Mouse (Mus musculus) MEL (cell line): ENCODE measurements at regions not wholly inside any gene's neighbourhood (a gene's known extent, or its start where the extent isn't known, plus 50 kb on each side); places are given as distances from the start of the nearest gene placed in this dataset.

ENCODE experiments used
- DNase-seq: peaks from one replicate; pipeline ENCODE4 v3.0.0; 2011; ENCODE audit warnings: low read depth, low spot score
- H3K27ac ChIP-seq: 2 replicates; pipeline ENCODE4 v1.5.1; 2012; ENCODE audit warnings: low read depth, mild to moderate bottlenecking, control low read depth, low read length, moderate library complexity; ENCODE audit not compliant: control insufficient read depth
- H3K27me3 ChIP-seq, 2 experiments: fragments of 150-350 bp in 1 of 2; sonication (generic) in 1 of 2; 2 replicates each; pipeline ENCODE4 v1.6.1; 2012; ENCODE audit warnings: low read length in 2 of 2, mild to moderate bottlenecking in 2 of 2, improper control_type of control experiment in 1 of 2, moderate library complexity in 1 of 2; ENCODE audit not compliant: insufficient read depth in 2 of 2, control insufficient read depth in 1 of 2
- H3K36me3 ChIP-seq, 2 experiments: 2 replicates each; pipeline ENCODE4 v1.6.1; 2012 to 2014; ENCODE audit warnings: low read length in 2 of 2, improper control_type of control experiment in 1 of 2, inconsistent platforms in 1 of 2, mild to moderate bottlenecking in 1 of 2; ENCODE audit not compliant: insufficient read depth in 2 of 2, control insufficient read depth in 1 of 2
- H3K4me1 ChIP-seq, 2 experiments: fragments of 150-350 bp in 1 of 2; sonication (generic) in 1 of 2; 2 replicates each; pipeline ENCODE4 v1.6.1; 2012; ENCODE audit warnings: low read length in 2 of 2, improper control_type of control experiment in 1 of 2, mild to moderate bottlenecking in 1 of 2; ENCODE audit not compliant: insufficient read depth in 2 of 2, control insufficient read depth in 1 of 2
- H3K4me3 ChIP-seq, 2 experiments: fragments of 150-350 bp in 1 of 2; sonication (generic) in 1 of 2; 2 replicates each; pipeline ENCODE4 v1.5.1; 2012; ENCODE audit warnings: low read depth in 2 of 2, low read length in 2 of 2, mild to moderate bottlenecking in 2 of 2, moderate library complexity in 2 of 2, control low read depth in 1 of 2, improper control_type of control experiment in 1 of 2; ENCODE audit not compliant: control insufficient read depth in 1 of 2, insufficient read depth in 1 of 2
- H3K79me2 ChIP-seq: 2 replicates; pipeline ENCODE4 v1.6.1; 2012; ENCODE audit warnings: mild to moderate bottlenecking, low read length, moderate library complexity; ENCODE audit not compliant: control insufficient read depth, poor library complexity, insufficient read depth
- H3K9ac ChIP-seq: 2 replicates; pipeline ENCODE4 v1.6.1; 2012; ENCODE audit warnings: low read depth, mild to moderate bottlenecking, control low read depth, low read length, moderate library complexity; ENCODE audit not compliant: control insufficient read depth, poor library complexity, severe bottlenecking
- H3K9me3 ChIP-seq: fragments of 150-350 bp; sonication (generic); replicated peaks from 2 replicates; pipeline ENCODE4 v1.6.1; 2012; ENCODE audit warnings: mild to moderate bottlenecking, low read length, improper control_type of control experiment, moderate library complexity; ENCODE audit not compliant: insufficient read depth
- BHLHE40 ChIP-seq: IDR thresholded peaks from 2 replicates; pipeline ENCODE4 v1.6.1; 2012; ENCODE audit warnings: low read depth, mild to moderate bottlenecking, inconsistent platforms, low read length, improper control_type of control experiment, borderline replicate concordance
- CHD1 ChIP-seq: IDR thresholded peaks from 2 replicates; pipeline ENCODE4 v1.6.1; 2012; ENCODE audit warnings: low read depth, mild to moderate bottlenecking, inconsistent platforms, low read length, improper control_type of control experiment
- CTCF ChIP-seq, 3 experiments: IDR thresholded peaks in 2 of 3; conservative IDR thresholded peaks in 1 of 3; 2 replicates each; pipeline ENCODE4 v1.5.1; 2011 to 2012; ENCODE audit warnings: low read length in 3 of 3, low read depth in 2 of 3, mild to moderate bottlenecking in 2 of 3, improper control_type of control experiment in 1 of 3, inconsistent platforms in 1 of 3, mixed read lengths in 1 of 3, moderate library complexity in 1 of 3; ENCODE audit not compliant: control insufficient read depth in 1 of 3, insufficient read depth in 1 of 3, poor library complexity in 1 of 3, severe bottlenecking in 1 of 3
- EP300 ChIP-seq, 2 experiments: IDR thresholded peaks; 2 replicates each; pipeline ENCODE4 v1.6.1; 2011; ENCODE audit warnings: improper control_type of control experiment in 2 of 2, low read length in 2 of 2, low read depth in 1 of 2, mild to moderate bottlenecking in 1 of 2
- ETS1 ChIP-seq: IDR thresholded peaks from 2 replicates; pipeline ENCODE4 v1.6.1; 2012; ENCODE audit warnings: low read depth, mild to moderate bottlenecking, inconsistent platforms, low read length, improper control_type of control experiment, moderate library complexity
- MAX ChIP-seq: IDR thresholded peaks from 2 replicates; pipeline ENCODE4 v1.6.1; 2011; ENCODE audit warnings: low read length, improper control_type of control experiment
- MAZ ChIP-seq: IDR thresholded peaks from 2 replicates; pipeline ENCODE4 v1.6.1; 2012; ENCODE audit warnings: low read depth, mild to moderate bottlenecking, inconsistent platforms, low read length, improper control_type of control experiment
- MXI1 ChIP-seq: IDR thresholded peaks from 2 replicates; pipeline ENCODE4 v1.6.1; 2011; ENCODE audit warnings: mild to moderate bottlenecking, low read depth, low read length, improper control_type of control experiment
- POLR2AphosphoS2 ChIP-seq: IDR thresholded peaks from 2 replicates; pipeline ENCODE4 v1.6.1; 2011; ENCODE audit warnings: low read length, improper control_type of control experiment
- POLR2AphosphoS5 ChIP-seq: IDR thresholded peaks from 2 replicates; pipeline ENCODE4 v1.6.1; 2012; ENCODE audit warnings: low read depth, borderline replicate concordance, mild to moderate bottlenecking, inconsistent platforms, low read length, moderate library complexity, mixed read lengths
- TBP ChIP-seq: IDR thresholded peaks from 2 replicates; pipeline ENCODE4 v1.8.0; 2011; ENCODE audit warnings: low read depth, low read length, improper control_type of control experiment
- UBTF ChIP-seq: IDR thresholded peaks from 2 replicates; pipeline ENCODE4 v1.6.1; 2012; ENCODE audit warnings: low read depth, mild to moderate bottlenecking, inconsistent platforms, low read length, improper control_type of control experiment, moderate library complexity, borderline replicate concordance; ENCODE audit not compliant: insufficient read depth
- USF1 ChIP-seq: IDR thresholded peaks from 2 replicates; pipeline ENCODE4 v1.6.1; 2014; ENCODE audit warnings: low read depth, mild to moderate bottlenecking, inconsistent platforms, low read length, improper control_type of control experiment, moderate library complexity
- USF2 ChIP-seq, 2 experiments: IDR thresholded peaks; 2 replicates each; pipeline ENCODE4 v1.6.1; 2011 to 2012; ENCODE audit warnings: improper control_type of control experiment in 2 of 2, low read length in 2 of 2, borderline replicate concordance in 1 of 2, inconsistent platforms in 1 of 2, low read depth in 1 of 2, mild to moderate bottlenecking in 1 of 2; ENCODE audit not compliant: insufficient read depth in 1 of 2

DNA sequence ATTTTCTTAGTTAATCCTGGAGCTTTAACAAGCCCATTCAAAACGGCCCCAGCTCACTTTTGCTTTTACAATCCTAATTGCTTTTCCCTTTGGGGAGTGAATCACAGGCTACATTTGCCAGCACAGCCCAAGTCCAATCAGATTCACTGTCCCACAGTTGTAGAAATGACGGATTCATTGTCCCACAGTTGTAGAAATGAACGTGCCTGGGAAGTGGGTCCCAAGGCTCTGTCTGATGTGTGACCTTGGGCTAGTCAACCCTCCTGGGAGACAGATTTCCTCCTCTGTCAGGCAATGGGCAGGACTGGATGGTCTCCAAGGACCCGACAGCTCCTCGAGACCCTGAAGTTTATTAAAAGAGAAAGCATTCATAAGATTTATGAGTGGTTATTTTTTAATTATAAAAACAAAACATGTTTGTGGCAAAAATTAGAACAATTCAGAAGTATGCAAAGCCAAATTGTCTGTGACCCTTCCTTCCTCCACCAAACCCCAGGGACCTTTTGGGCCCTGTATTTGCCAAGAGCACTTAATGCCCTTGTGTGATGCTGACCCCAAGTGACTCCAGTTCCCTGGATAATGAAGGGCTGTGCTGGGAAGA lies 93.1 kb downstream of the Fam43a start:
- Histone ChIP-seq H3K27ac (peak overlapping the region; percentile 68), H3K27me3 (no peaks in the 10 kb centered on the region), H3K9ac (peak overlapping the region; percentile 39), H3K4me1 (peaks cover 20 to 36% of the 10 kb centered on the region in 2 experiments), H3K9me3 (no peaks in the 10 kb centered on the region), H3K79me2 (no peaks in the 10 kb centered on the region), H3K36me3 (peaks cover 0 to 20% of the 10 kb centered on the region in 2 experiments; a peak in 2 of 4 replicates), H3K4me3 (peak overlapping the region; percentile 30 to 51)
- DNase-seq: no peak
- TF ChIP-seq POLR2AphosphoS5 (no peak), MAZ (no peak), EP300 (IDR thresholded peaks at IDR 0.05; ENCODE audit: low read depth in 1 of 2, low read length in 2 of 2) (no peak), UBTF (no peak)

DNA sequence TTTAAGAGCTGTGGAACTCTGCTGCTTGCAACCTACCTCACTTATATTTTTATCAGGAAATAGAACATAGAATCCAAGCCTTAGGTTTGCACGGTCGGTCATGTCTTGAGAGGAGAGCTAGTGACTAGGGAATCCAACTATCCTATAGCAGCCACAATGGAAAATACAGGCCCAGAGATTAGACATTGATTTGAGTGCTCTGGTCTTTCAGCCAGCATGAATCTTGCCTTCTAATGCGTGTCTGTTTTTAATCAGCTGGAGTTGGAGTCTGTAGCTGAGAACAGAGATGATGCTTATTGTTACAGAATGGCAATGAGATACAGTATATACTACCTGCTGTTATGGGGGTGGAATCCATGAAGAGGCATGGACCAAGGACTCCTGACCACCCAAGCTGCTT lies 93.7 kb downstream of the Fam43a start:
- no peak overlapping the region for H3K4me3 ChIP-seq
- H3K27me3 ChIP-seq: no peaks in the 10 kb centered on the region
- H3K9me3 ChIP-seq: no peaks in the 10 kb centered on the region
- TF ChIP-seq ETS1 (no peak), EP300 (IDR thresholded peaks at IDR 0.05; ENCODE audit: low read depth in 1 of 2, low read length in 2 of 2) (no peak), MXI1 (no peak), POLR2AphosphoS2 (no peak), CHD1 (no peak), BHLHE40 (no peak), MAX (no peak), USF1 (no peak), USF2 (IDR thresholded peaks at IDR 0.05; ENCODE audit: borderline replicate concordance in 1 of 2, insufficient read depth in 1 of 2, low read depth in 1 of 2, low read length in 2 of 2) (no peak), CTCF (IDR thresholded peaks at IDR 0.05 in 2 of 3, conservative IDR thresholded peaks at IDR 0.05 in 1 of 3; ENCODE audit: control insufficient read depth in 1 of 3, insufficient read depth in 1 of 3, low read depth in 2 of 3, low read length in 3 of 3, poor library complexity in 1 of 3, severe bottlenecking in 1 of 3) (no peak), TBP (no peak)
- no peak overlapping the region for H3K9ac ChIP-seq
- H3K36me3 ChIP-seq: peaks cover 0 to 20% of the 10 kb centered on the region in 2 experiments; a peak in 2 of 4 replicates
- H3K4me1 ChIP-seq: peaks cover 20 to 39% of the 10 kb centered on the region in 2 experiments
- no peak overlapping the region for H3K27ac ChIP-seq
- DNase-seq: no peak
- H3K79me2 ChIP-seq: no peaks in the 10 kb centered on the region
